ENCODE assay signal across 8 mouse cellular contexts in genomic region chr14:67993142-67993541, GRCm38 (mm10).
A peak's percentile ranks its signal among the peaks of the same experiment; 100 is the strongest.
DNase-seq lines count a peak whose midpoint lies in the region; ATAC-seq and TF ChIP-seq lines count a peak whose summit lies in the region.

No protein-coding gene starts in this region.

- no peaks in the 10 kb centered on the region for H3K9me3 ChIP-seq in kidney, embryonic 15.5 days (replicated peaks)
- no peaks in the 10 kb centered on the region for H3K9me3 ChIP-seq in limb, embryonic 14.5 days (ENCODE audit: control insufficient read depth, low read length)
- no peaks in the 10 kb centered on the region for H3K9me3 ChIP-seq in neural tube, embryonic 11.5 days (ENCODE audit: control insufficient read depth, low read length)

- no peak overlapping the region for H3K9ac ChIP-seq in kidney, embryonic 15.5 days
- H3K9ac ChIP-seq in limb, embryonic 14.5 days (ENCODE audit: low read depth, low read length, severe bottlenecking): no peak overlapping the region
- H3K9ac ChIP-seq in neural tube, embryonic 11.5 days (ENCODE audit: low read length): no peak overlapping the region

- peak; percentile 26 for DNase-seq in adrenal gland, adult 8-10 months
- DNase-seq in embryo, embryonic 11.5 days (ENCODE audit: low read depth, low spot score): peak; percentile 53
- peak; percentile 17 to 81 for DNase-seq in heart, adult 18-20 months
- DNase-seq in limb, embryonic 14.5 days (ENCODE audit: low spot score): peak; percentile 64
- peak; percentile 80 for DNase-seq in neural tube, embryonic 11.5 days (ENCODE audit: low spot score)
- peak; percentile 55 for DNase-seq in thymus, postnatal 0 days (ENCODE audit: low spot score)

- H3K27ac ChIP-seq in kidney, embryonic 15.5 days: no peak overlapping the region
- H3K27ac ChIP-seq in limb, embryonic 14.5 days (replicated peaks; ENCODE audit: low read depth, low read length): no peak overlapping the region
- H3K27ac ChIP-seq in neural tube, embryonic 11.5 days (ENCODE audit: low read depth, low read length): no peak overlapping the region

- H3ac ChIP-seq in C2C12 (ENCODE audit: control insufficient read depth, insufficient read length, low read depth): no peak overlapping the region

- H3K36me3 ChIP-seq in C2C12 (ENCODE audit: control insufficient read depth, insufficient read depth): no peaks in the 10 kb centered on the region
- H3K36me3 ChIP-seq in kidney, embryonic 15.5 days: no peaks in the 10 kb centered on the region
- H3K36me3 ChIP-seq in limb, embryonic 14.5 days (ENCODE audit: control insufficient read depth, insufficient read depth, low read length): no peaks in the 10 kb centered on the region
- H3K36me3 ChIP-seq in neural tube, embryonic 11.5 days (ENCODE audit: control insufficient read depth, insufficient read depth, low read length): no peaks in the 10 kb centered on the region

- peak; percentile 66 for TF ChIP-seq CTCF in C2C12 (IDR thresholded peaks at IDR 0.05; ENCODE audit: control insufficient read depth, insufficient read depth, insufficient read length)

- TF ChIP-seq POLR2A in limb, embryonic 14.5 days (IDR thresholded peaks at IDR 0.05; ENCODE audit: borderline replicate concordance, extremely low read depth, insufficient read depth, insufficient read length): no peak

- H3K4me2 ChIP-seq in kidney, embryonic 15.5 days: peak overlapping the region; percentile 22
- no peak overlapping the region; the same call in 1 of the 2 replicates for H3K4me2 ChIP-seq in limb, embryonic 14.5 days (replicated peaks; ENCODE audit: low read depth, low read length, severe bottlenecking)
- H3K4me2 ChIP-seq in neural tube, embryonic 11.5 days (ENCODE audit: low read depth): no peak overlapping the region

- H3K79me2 ChIP-seq in C2C12 (ENCODE audit: control insufficient read depth, insufficient read depth): no peaks in the 10 kb centered on the region

- H3K27me3 ChIP-seq in C2C12 (ENCODE audit: control insufficient read depth, insufficient read depth, insufficient read length): no peaks in the 10 kb centered on the region
- no peaks in the 10 kb centered on the region; the same call in 1 of the 2 replicates for H3K27me3 ChIP-seq in kidney, embryonic 15.5 days
- no peaks in the 10 kb centered on the region for H3K27me3 ChIP-seq in limb, embryonic 14.5 days (ENCODE audit: control insufficient read depth, insufficient read depth, low read length)
- H3K27me3 ChIP-seq in neural tube, embryonic 11.5 days (ENCODE audit: control insufficient read depth, insufficient read depth, low read length): no peaks in the 10 kb centered on the region

- H3K4me1 ChIP-seq in kidney, embryonic 15.5 days: no peaks in the 10 kb centered on the region
- no peaks in the 10 kb centered on the region for H3K4me1 ChIP-seq in limb, embryonic 14.5 days (ENCODE audit: control insufficient read depth, insufficient read depth, low read length)
- no peaks in the 10 kb centered on the region for H3K4me1 ChIP-seq in neural tube, embryonic 11.5 days (ENCODE audit: control insufficient read depth, insufficient read depth, low read length)

- no peak overlapping the region for H3K4me3 ChIP-seq in C2C12 (ENCODE audit: insufficient read depth, poor library complexity, severe bottlenecking)
- H3K4me3 ChIP-seq in kidney, embryonic 15.5 days (replicated peaks): no peak overlapping the region
- H3K4me3 ChIP-seq in limb, embryonic 14.5 days (replicated peaks; ENCODE audit: low read length): no peak overlapping the region
- H3K4me3 ChIP-seq in neural tube, embryonic 11.5 days (ENCODE audit: low read depth, low read length): no peak overlapping the region

- 16% methylated on average over 8 of the region's 8 CpGs for WGBS in kidney, embryonic 15.5 days
- 14% methylated on average over 8 of the region's 8 CpGs for WGBS in limb, embryonic 14.5 days
- WGBS in neural tube, embryonic 11.5 days: 14% methylated on average over 8 of the region's 8 CpGs

- ATAC-seq in kidney, embryonic 15.5 days (replicated peaks; ENCODE audit: low FRiP score): no peak
- no peak for ATAC-seq in limb, embryonic 14.5 days (ENCODE audit: low FRiP score, low read depth)
- no peak for ATAC-seq in neural tube, embryonic 11.5 days (ENCODE audit: insufficient read depth, low FRiP score, low TSS enrichment)

- no peaks in the 10 kb centered on the region for H3K79me3 ChIP-seq in C2C12 (ENCODE audit: low read depth)

TF ChIP-seq in C2C12, 6 proteins besides CTCF, POLR2A, EP300 and RAD21:
- TF ChIP-seq USF1 (IDR thresholded peaks at IDR 0.05; ENCODE audit: low read depth): no peak
- TF ChIP-seq MAX (IDR thresholded peaks at IDR 0.05): no peak
- TF ChIP-seq FOSL1 (IDR thresholded peaks at IDR 0.05; ENCODE audit: insufficient read depth, low read length, poor library complexity, severe bottlenecking): no peak
- no peak for TF ChIP-seq MYOG (IDR thresholded peaks at IDR 0.05; ENCODE audit: control insufficient read depth, extremely low read depth, insufficient read length)
- no peak for TF ChIP-seq CEBPB (IDR thresholded peaks at IDR 0.05; ENCODE audit: low read depth)
- TF ChIP-seq MYOD1 (IDR thresholded peaks at IDR 0.05; ENCODE audit: control insufficient read depth, insufficient read length, low read depth): no peak

Comparison
In these comparisons a context has a peak if more than half of its experiments do, and no peak if none do; other contexts are left out.
1. DNase-seq: peak in every context shown above with its lines; median percentile 80 in neural tube, embryonic 11.5 days; 64 in limb, embryonic 14.5 days; 55 in thymus, postnatal 0 days; 53 in embryo, embryonic 11.5 days; 49 in heart, adult 18-20 months; 26 in adrenal gland, adult 8-10 months.